Mouse (Mus musculus): ENCODE measurements around the gene Trio.

DNA sequence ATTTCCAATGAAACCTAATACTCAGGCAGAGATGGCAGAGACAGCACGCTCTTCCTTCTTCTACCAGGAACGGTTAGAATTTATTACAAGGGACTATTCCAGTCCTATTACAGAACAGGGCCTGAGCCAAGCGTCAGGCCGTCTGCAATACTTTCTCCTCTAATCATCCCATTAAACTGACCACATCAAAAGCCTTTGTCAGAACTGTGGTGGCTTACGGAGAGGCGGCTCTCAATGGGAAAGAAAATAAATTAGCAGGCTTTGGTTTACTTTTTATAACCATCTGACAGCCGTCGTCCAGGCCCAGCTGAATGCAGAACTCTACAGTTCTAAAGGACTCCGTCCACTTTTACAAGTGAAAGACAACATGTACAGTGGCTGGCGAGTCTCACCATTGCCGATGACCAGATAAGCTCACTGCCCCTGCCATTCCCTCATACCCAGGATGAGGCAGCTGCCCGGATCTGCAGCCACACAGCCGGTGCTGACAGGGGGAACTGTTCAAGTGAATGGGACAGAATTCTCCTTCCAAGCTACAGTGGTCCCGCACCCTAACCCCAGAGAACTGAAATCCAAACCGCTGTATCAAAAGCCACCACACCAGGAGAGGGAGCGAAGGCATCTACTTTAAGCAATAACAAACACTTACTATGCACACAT is 121.2 kb downstream of the Trio start:
- no peak for TF ChIP-seq CTCF (IDR thresholded peaks at IDR 0.05; ENCODE audit: control insufficient read depth, insufficient read depth, low read length)
- no peak for TF ChIP-seq POLR2A (IDR thresholded peaks at IDR 0.05; ENCODE audit: borderline replicate concordance, control insufficient read depth, low read depth, low read length)
